Mouse (Mus musculus) small intestine, adult 2 months (tissue): ENCODE measurements around the gene Fam240b.

Source experiments
- CTCF ChIP-seq: fragments of 200-500 bp; IDR thresholded peaks from 2 replicates; pipeline ENCODE4 v1.5.1; 2012; ENCODE audit warnings: low read depth, mild to moderate bottlenecking, control low read depth, inconsistent platforms, low read length, moderate library complexity, mixed read lengths; ENCODE audit not compliant: insufficient replicate concordance, insufficient read length; ENCODE audit errors: extremely low read depth
- POLR2A ChIP-seq: fragments of 200-500 bp; IDR thresholded peaks from 2 replicates; pipeline ENCODE4 v1.6.1; 2012; ENCODE audit warnings: low read depth, mild to moderate bottlenecking, control low read depth, inconsistent platforms, low read length, moderate library complexity

DNA sequence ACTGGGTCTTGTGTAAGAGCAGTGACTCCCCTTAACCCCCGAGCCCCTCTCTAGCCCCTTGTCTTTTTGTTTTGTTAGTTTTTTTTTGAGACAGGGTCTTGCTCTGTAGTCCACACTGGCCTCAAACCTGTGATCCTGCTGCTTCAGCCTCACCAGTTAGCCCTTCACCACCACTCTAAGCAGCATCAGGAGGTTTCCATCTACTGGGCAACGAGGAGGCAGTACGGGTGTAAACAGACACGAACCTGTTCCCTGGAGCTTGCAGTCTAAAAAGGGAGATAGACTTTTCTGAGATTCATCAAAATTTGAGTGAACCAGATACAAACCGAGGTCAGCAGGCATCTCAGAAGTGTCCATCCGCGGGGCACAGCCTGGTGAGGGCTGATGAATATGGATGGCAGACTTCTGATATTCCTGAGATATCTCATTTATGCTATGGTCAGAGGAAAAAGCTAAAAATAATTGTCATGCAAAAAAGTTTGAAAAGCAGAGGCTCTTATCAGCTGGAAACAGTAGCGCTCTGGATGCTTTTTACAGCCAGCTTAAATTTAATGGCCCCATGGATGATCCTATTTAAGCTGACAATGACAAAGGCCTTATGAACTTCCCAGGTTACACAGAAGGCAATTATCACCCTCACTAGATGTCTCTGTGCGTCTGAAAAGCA is 52.2 kb downstream of the Fam240b start:
- TF ChIP-seq CTCF = no peak
- no peak for TF ChIP-seq POLR2A
